Mouse (Mus musculus): ENCODE data around the gene Ctsm. TPM values are rescaled to one million over a fixed set of nuclear protein-coding genes. Genes with fewer than 3 reads are reported as not detected.
"Not testable (repeated sequence)": the region's sequence is repeated elsewhere in the genome, so short reads cannot be mapped to it uniquely, and the experiment has no call there.

The Ctsm gene
- 0.36 and 1.7 TPM in 2 replicates for polyA plus RNA-seq (2012; rRNA removed)

DNA sequence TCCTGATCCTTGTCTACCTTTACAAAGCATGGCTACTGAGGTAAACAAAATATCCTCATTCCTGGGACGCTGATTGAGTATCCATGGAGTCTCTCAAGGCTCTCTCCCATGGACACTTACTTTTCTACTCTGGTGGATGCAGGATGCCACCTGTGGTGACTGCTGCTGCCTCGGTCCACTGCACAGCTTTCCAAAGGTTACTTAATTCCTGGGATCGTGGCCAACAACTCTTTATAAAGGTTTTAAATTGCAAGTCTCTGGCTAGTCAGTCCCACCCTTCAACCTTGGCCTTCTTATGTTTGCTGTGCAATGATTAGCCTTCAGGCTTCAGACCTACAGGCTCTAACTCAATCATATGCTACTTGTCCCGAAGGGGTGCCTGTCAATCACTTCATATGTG lies at the start of gene Ctsm:
Gene Ctsm, minus strand, starts transcription at position 209 of the 400 bp plus-strand sequence.
- no peak for DNase-seq (ENCODE audit: extremely low spot score in 1 of 2, low spot score in 1 of 2)

DNA sequence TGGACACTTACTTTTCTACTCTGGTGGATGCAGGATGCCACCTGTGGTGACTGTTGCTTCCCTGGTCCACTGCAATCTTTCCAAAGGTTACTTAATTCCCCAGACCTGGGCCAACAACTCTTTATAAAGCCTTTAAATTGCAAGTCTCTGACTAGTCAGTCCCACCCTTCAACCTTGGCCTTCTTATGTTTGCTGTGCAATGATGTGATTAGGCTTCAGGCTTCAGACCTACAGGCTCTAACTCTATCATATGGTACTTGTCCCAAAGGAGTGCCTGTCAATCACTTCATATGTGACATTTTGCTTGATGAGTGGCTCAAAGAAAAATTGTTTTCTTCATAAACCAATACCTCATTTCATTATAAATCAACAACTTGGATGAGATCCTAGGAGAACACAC lies 28.4 kb upstream of the Ctsm start, which contains the start of gene Cts3:
Gene Cts3, minus strand, starts transcription at position 101 of the 400 bp plus-strand sequence.
- DNase-seq (ENCODE audit: extremely low spot score in 1 of 2, low spot score in 1 of 2): no peak

DNA sequence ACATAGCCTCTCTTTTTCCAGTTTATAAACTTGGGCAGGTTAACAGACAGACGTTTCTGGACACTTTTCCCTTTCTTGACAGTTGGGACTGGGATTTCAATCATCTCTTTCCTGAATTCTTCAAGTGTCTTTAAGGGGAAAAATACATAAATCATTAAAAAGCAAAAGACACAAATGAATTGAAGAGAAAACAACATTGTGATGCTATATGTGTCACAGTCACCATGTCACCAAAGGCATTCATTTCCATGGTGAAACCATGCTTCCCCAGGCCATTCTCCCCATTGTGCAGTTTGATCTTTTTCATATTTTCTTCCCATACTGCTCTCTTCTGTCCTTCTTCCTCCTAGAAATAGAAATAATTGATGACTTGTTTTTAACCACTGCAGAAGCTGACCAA lies 26.4 kb upstream of the Ctsm start, which contains the start of gene Gm49352:
Gene Gm49352, minus strand, starts transcription at position 101 of the 400 bp plus-strand sequence.
- DNase-seq (ENCODE audit: extremely low spot score in 1 of 2, low spot score in 1 of 2): not testable (repeated sequence)

Other genes starting within 250 kb of the Ctsm start
- not detected in 2 replicates for gene Cts7, start 183.6 kb downstream of the Ctsm start, polyA plus RNA-seq (2012; rRNA removed)
- gene Gm49352, start 26.3 kb upstream of the Ctsm start, polyA plus RNA-seq (2012; rRNA removed): 0.40 TPM in 1 of 2 replicates, not detected in the other
- gene Cts3, start 28.3 kb upstream of the Ctsm start, polyA plus RNA-seq (2012; rRNA removed): 0.48 and 2.3 TPM in 2 replicates